Mouse (Mus musculus) heart, adult 11 months (tissue): ENCODE results near the gene Il1r1.
"Not testable (repeated sequence)": the region's sequence is repeated elsewhere in the genome, so short reads cannot be mapped to it uniquely, and the experiment has no call there.

Experiments used
- DNase-seq: peaks from one replicate; pipeline ENCODE4 v3.0.0; 2022

Gene Il1r1

DNA sequence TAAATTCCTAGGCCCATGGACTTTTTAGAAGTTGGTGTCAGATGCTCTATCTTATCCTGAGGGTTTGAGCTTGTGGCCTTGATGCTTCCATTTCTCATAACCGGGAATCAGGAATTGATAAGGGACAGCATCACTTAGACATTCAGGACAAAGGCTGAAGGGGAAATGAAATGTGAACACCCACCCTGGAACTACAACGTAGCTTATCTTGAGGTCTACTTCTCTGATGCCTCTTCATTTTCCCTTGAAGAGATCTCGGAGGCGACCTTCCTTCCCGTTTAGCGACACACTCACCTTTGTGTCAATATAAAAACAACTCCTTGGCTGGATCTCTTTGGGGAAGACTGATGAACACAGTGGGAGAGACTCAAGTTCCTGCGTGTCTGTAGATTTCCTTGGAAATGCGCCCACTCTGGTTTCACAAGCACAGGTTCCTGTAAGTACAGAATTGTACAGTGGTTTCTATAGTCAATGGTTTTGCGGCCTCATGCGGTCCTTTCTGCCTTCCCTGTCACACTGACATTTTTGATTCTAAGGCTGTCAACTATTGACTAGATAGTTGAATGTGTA is 46.7 kb downstream of the Il1r1 start:
- peak; percentile 74 for DNase-seq

DNA sequence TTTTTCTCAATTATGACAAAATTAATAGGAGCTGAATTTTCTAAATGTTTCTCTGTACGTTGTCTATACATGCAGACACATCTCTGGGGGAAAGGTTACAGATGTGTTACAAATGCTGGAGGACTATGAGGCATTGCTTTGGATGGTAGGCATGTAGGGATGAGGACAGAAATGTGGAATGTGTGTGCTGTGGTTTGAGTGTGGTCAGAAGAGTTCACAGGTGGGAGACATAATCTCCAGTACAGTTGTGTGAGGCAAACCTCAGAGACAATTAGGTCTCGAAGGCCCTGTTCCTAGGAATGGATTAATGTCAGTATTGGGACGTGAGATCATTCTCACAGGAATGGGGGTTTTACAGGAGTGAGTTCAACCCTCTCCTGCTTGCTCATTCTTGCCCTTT is 47.3 kb downstream of the Il1r1 start:
- peak; percentile 28 for DNase-seq

DNA sequence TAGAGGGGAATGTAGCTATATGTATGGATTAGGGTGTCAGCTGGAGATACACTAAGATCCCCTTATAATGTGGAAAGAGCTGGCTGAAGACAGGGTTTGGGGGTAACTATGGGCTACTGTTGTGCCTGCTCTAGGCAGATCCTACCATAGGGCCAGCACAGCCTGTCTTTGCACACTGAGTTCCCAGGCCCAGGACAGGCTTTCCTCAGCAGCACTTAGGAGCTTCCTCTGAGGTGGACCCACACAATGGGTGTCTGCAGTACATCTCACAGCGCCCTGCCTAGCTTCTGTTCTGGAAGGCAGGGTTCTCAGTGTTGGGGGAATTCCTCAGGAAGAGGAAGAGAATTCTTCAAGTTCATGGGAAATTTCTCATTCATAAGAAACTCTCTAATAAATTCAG is 48.6 kb downstream of the Il1r1 start:
- peak; percentile 95 for DNase-seq

DNA sequence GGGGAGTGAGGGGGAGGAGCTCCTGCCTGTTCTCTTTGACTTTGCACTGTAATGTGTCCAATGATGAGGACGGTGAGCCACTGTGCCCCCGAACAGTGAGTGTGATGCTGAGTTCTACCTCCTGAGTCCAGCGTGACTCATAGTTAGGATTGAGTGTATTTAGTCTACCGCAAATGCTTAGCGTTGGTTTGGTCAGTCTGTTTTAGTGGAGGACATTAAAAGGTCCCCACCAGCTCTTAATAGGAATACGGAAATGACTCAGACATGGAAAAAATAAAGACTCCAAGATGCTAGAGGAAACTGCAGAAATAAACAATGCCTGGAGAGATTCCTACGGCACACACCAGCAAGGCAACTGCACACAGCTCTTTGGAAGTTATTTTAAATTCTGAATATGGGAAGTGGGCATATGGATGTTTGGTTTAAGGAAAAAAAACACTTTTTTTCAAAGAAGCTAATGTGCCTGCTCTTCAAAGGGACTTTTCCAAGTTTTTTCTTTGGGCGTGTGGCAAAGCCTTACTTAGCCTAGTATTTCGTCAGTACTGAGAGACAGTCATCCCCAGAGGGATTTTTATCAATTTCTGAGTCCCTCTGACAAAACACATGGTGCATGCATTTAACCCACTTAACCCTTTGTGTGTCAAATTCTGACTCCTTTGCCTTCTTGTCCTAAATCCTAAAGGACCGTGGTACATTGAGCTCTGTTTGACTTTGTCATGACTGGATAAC is 50.6 kb downstream of the Il1r1 start:
- peak; percentile 88 for DNase-seq

DNA sequence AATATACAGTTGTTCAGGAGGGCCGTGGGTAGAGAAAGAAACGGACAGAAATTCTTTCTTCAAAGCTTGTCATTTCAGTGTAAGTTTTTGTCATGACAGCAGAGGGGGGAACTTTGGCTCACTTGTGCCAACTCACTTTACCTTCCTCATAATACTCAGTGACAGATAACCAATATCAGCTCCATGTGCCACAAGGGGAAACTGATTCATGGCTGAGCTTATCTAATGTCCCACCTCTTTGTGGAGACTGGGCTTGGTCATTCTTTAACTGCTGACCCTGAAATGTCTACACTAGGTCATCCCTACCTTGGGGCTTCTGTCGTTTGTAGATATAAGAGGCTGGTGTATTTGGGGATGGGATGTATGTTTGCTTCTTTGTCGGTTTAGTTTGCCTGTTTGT is 53.1 kb downstream of the Il1r1 start:
- peak; percentile 68 for DNase-seq

DNA sequence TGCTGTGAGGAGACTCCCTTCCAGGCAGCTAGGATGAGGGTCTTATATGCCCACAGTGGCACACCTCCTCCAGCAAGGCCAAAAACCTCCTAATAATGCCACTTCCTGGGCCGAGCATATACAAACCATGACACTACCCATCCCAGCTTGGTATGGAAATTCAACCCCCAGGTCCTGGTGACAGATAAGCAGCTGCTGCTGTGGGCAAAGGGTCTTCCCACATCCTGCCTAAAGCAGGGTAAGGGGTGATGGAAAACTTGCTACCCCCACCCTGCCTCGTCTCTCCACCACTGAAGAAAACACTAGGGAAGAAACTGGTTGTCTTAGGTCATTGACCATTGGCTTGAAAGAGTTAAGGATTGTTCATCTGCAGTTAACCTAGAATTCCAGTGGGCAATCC is 53.8 kb downstream of the Il1r1 start:
- DNase-seq: peak; percentile 82

DNA sequence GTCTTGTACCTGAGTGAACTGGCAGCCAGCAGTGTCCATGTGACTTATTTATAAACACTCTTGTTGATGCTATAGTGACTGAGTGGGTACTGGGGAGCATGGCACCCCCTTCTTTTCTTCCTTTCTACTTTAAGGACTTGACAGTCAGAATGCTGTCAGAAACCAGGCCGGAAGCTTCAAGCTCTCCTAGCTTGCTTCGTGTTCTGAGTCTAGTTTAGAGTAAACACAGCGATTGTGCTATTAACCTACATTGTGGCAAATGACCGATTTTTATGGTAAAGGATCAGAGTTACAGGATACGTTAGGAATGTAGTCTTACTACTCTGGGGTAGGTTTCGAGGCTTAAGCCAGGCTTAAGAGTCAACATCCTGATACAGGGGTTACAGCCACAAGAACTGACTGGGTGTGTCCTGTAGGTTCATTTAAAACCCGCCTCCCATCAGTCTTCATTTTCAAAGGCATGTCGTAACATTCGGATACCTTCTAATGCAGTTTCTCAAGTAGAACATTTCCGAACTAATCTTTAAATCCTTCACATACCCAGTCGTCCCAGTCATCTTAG is 54.4 kb downstream of the Il1r1 start:
- DNase-seq: peak; percentile 57

DNA sequence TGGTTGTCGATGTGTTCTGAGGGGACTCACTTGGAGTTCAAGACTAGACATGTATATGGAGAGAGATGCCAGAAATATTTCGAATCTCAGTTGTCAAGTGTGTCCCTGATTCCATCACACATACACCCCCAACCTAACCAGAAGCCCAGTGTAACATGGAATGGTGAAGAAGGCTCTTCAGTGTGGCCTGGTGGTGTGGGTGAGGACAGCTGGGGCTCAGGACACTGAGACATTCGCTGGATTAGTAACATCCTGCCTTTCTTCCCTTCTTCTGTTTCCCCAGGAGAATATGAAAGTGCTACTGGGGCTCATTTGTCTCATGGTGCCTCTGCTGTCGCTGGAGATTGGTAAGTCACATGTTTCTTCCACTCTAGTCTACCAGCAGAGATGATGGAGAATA is 57.1 kb downstream of the Il1r1 start:
- DNase-seq: peak; percentile 85

DNA sequence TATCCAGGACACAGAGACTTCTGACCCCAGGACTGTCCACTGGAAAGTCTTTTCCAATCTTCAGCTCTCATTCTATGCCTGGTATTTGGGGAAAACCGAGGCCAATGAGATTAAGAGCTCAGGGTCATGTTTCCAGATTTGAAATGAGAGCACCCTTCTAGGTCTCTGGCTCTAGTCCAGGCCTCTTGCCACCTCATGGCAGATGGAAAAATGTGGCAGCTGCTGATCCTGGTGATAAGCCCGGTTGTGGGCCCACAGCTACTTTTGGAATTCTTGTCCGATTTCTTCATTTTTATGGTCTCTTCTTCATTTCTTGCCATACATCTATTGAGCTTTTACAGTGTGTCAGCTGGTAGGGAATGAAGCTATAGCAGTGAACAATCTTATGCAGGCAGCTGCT is 57.5 kb downstream of the Il1r1 start:
- peak; percentile 34 for DNase-seq

DNA sequence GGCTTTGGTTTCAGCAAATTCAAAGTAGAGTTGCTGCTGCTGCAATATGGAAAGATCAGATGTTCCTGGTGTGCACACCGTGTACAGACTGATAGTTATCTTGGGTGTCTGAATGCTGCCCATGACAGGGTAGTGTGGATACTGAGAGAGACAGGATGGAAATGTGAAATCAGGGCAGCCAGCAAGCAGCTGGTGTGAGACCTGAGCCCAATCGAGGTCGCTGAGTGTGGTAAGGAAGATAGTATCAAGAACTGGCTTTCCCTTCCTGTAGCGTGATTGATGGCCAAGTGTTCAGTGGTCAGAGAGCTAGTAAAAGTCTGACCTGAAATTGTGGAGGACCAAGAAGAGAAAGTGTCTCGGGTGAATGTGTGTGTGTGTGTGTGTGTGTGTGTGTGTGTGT is 59.1 kb downstream of the Il1r1 start:
- peak; percentile 83 for DNase-seq

DNA sequence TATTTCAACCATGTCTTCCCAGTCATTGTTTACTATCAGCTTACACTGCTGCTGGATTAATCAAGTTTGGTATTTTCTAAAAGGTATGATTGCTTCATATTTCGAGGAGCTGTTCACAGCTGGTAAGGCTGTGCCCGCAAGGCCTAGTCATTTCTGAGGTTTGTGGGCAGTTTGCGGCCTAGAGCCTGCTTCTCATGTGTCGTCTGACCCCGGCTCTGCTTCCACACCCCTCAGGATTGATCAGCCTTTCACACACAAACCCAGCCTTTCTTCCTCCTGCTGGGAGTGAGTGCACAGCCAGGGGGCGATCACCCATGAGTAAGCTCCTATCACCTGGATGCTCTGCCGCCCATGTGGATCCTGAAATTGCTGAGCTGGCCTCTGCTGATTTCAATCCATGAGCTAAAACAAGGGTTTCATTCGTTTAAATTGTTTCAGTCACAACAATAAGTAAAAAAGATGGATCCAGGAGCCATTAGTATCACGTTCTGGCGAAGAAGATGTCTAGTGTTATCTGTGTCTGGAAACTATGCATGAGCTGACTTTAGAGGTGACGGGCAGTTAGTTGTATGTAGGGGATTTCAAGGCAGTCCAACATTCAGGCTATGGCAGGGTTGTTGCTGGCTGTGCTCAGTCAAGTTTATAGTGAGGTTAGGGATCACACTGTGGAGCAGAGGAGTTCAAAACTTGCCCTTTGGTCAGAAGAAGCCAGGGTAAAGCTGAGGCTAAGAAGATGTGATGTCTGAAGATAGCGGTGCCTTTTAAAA is 65.8 kb downstream of the Il1r1 start:
- peak; percentile 72 for DNase-seq

DNA sequence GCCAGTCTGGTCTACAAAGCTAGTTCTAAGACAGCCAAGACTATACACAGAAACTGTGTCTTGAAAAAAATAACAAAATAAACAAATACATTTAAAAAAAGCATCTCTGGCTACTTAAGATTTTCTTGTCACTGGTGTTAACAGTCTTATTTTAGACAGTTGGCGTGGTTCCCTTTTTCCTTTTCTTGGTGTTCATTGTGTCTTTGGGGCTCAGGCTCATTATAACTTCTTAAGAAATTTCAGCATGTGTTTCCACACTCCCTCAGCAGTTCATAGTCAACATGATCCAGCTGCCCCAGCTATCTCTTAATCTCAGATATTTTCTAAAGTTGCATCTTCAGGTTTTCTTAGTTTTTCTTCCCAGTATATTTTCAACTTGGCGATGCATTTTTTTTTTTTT is 67.4 kb downstream of the Il1r1 start:
- peak; percentile 56 for DNase-seq

DNA sequence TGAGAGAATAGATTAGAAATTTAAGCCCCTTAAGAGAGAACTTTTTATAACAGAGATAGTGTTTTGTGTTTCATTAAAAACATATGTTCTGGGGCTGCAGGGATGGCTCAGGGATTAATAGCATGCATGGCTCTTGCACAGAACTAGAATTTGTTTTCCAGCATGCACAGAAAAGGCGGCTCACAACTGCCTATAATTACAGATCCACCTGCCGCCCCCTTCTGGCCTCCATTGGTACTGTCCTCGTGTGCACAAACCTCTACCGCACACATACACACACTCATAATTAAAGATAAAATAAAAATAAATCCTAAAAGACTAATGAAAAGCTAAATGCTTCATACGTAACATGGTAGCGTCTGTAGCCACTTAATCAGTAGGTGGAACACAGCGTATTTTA is 69.0 kb downstream of the Il1r1 start:
- DNase-seq: peak; percentile 58

DNA sequence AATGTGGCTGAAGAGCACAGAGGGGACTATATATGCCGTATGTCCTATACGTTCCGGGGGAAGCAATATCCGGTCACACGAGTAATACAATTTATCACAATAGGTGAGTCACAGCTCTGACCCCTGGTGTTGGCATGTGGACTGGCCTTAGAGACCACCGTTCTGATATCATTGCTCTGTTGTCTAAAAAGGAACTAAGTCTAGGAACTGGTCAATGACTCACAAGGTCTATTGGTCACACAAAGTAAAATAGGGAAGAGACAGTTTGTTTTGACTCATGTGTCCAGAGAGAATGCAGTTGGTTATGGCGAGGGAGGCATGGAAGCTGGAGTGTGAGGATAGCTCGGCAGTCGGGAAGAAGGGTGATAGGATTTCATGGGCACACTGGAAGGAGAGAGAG is 69.9 kb downstream of the Il1r1 start:
- DNase-seq: peak; percentile 76

DNA sequence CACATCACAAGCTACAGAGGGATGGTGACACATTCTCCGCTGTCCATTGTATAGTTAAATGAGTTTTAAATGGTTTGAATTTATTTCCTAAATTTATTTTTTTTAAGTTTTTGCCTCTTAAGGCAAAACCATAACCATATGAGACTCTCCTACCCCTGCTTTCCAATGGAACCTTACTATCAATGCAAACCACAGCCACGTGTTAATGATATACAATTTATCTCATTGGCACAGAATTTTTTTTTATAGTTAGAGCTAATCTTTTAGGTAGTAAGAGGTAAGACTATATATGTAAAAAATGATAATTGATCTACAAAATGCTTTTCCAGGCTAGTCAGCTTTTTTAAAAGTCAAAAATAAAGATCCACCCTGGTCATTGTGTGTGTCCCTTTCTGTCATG is 73.2 kb downstream of the Il1r1 start:
- no peak for DNase-seq

DNA sequence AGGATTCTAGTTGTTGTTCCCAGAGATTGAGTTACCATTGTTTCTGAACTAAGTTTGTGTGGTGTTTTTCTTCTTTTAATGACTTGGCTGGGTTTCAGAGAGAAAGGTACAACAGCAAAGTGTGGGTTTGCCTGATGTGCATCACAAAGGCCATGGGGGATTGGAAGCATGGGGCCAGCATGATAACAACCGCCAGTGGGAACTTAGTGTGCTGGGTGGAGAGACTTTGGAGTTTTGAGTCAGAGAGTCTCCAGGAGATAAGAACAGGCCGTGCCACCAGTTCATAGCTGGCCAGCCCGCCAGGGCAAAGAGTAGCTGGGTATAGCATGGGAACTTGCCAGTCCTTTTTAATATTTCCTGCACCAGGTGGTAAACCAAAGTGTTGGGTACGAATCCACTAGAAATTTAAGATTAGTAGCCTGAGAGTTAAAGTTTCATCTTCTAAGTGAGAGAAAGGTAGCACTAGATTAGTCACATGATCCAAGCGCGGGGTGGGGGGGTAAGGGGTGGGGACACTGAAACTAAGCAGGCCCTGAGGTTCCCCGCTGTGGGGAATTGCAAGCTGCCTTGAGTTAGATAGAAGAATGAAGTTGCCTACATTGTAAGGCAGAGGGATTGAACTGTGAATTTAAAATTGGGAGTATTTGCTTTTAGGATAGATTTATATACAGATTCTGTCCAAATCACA is 78.4 kb downstream of the Il1r1 start:
- DNase-seq: peak; percentile 31

DNA sequence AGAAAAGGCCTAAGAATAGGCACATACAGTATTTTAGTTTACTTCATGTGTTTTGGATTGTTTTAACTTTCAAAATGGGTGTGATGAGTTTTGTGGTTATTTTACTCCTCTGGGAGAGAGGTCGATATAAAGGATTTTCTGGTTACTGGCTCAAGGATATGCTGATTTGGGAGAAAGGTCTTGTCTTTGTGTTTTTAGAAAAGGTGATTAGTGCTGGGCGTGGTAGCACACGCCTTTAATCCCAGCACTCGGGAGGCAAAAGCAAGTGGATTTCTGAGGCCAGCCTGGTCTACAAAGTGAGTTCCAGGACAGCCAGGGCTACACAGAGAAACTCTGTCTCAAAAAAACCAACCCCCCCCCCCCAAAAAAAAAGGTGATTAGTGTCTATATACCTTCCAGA is 79.4 kb downstream of the Il1r1 start:
- not testable (repeated sequence) for DNase-seq

DNA sequence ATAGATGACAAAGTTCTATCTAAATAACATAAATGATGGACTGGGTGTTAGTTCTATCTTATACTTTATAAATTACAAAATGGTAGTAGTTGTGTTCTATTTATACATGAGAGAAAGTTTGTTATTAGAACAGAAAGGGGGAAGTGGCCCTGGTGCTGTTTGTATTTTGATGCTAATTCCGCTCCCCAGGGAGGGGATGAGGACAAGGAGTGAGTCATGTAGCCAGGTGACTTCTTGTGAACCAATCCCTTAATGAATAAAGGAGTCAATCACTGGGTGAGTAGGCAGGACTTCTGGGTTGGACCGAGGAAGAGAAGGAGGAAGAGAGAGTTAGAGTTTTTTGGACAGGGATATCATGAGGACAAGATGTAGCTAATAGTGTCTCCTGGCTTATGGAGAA is 81.2 kb downstream of the Il1r1 start:
- DNase-seq: peak; percentile 44

DNA sequence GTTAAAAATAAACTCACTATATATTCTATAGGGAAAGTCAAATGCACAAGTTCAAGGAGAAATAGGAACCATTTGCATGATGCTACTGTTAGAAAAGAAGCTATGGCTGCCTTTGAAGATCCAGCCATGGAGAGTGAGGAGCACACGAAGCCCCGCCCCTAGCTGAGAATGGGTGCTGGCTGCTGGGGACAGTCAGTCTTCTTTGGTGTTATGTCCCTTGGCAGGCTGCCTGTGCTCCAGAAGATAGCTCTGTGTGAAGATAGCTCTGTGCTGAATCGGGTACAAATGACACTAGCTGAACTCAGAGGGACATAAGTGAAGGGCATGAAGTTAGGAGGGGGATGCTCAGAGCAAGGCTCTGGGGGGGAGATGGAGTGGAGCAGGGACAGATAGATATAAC is 86.2 kb downstream of the Il1r1 start:
- DNase-seq: peak; percentile 91

DNA sequence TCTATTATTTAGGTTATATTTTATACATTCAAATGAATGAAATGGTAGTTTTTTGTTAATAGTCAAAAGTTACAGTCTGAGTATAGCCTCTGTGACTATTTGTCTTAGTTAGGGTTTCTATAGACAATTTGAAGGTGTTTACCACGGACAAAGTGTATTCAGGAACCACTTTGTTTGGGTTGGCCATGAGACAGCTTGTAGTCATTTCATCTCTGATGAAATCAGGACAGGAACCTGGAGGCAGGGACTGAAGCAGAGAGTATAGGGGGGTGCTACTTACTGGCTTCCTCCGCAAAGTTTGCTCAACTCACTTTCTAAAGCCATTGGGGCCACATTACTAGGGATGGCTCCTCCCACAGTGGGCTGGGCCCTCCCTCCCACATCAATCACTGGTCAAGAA is 86.7 kb downstream of the Il1r1 start:
- DNase-seq: no peak

DNA sequence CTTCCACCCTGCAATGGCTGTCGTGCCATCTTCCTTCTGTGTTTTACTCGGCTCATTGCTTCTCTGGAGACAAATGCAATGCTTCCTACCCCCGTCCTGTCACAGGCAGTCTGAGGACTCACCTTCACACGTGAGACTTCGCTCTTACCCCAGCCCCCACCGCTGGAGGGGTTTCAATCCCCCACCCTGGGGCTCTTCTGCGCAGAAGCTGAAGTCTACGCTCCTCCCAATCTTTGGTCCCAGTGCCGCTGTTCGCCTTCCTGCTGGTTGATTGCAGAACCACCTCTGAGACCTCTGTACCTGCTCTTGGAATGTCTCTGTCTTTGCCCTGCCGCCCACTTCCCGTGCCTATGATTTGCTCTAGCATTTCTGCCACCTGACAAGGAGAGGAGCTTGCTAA is 89.1 kb downstream of the Il1r1 start:
- DNase-seq: no peak

DNA sequence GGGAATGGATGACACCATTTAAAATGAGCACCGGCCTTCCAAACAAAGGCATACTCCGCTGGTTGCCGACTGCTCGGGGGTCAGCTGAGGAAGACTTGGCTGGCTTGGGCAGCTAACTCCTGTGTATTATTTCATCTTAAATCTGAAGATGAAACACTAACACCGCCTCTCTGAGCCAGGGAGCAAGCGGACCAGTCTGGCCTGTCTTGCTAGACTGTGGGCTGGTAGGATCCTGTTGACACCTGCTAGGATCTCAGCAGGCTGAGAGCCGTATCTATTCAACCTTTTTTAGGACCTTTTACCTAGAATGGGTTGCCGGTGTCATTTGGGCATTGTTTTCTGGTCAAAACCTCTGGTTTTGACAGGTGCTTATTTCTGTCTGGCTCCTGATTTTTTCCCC is 92.8 kb downstream of the Il1r1 start:
- no peak for DNase-seq

DNA sequence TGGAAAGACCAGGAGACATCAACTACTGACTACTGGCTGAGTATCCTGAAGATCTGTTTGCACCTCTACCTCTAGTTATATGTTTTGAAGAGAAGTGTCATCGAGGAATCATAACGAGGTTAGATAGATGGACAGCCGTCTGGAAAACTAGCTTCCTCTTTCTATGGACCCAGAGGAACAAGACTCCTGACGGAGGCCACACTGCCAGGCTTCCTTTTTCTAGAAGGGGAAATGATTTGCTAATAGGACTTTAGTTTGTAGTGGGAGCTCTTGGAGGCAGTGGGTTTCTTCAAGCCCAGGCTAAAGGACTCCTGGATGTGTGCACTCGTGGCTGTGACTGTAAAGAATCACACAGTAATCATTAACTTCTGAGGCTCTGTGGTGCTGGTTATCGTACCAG is 96.9 kb downstream of the Il1r1 start:
- DNase-seq: no peak
